Mouse (Mus musculus) spleen, postnatal 36 days (tissue): ENCODE measurements around the gene Prlhr.

Source experiments
- DNase-seq, 2 experiments: peaks; one replicate each; pipeline ENCODE4 v3.0.0; 2022; ENCODE audit warnings: low spot score in 2 of 2, mixed read lengths in 1 of 2

The Prlhr gene

GRCm38 (mm10) chr19:60432347-60433129, 35.6 kb downstream of the Prlhr start:
- DNase-seq: no peak

- no peak for DNase-seq
Observed at GRCm38 (mm10) chr19:60417611-60418010, 50.5 kb downstream of the Prlhr start.
